Mouse (Mus musculus) myocyte (in vitro differentiated cells): ENCODE measurements around the gene Tcf7l1.

Experiments used
- CEBPB ChIP-seq: IDR thresholded peaks from 2 replicates; pipeline ENCODE4 v1.6.1; 2011; ENCODE audit warnings: mild to moderate bottlenecking, moderate library complexity; ENCODE audit not compliant: poor library complexity, insufficient read depth, severe bottlenecking
- E2F4 ChIP-seq: IDR thresholded peaks from one replicate; pipeline ENCODE4 v1.6.1; 2011; ENCODE audit warnings: mild to moderate bottlenecking, control low read depth, moderate library complexity; ENCODE audit not compliant: insufficient read depth
- MAX ChIP-seq: IDR thresholded peaks from one replicate; pipeline ENCODE4 v1.6.1; 2011; ENCODE audit warnings: low read depth, mild to moderate bottlenecking, control low read depth
- MYOD1 ChIP-seq, 3 experiments: IDR thresholded peaks; one replicate each; pipeline ENCODE4 v1.6.1; 2011; ENCODE audit warnings: control low read depth in 2 of 3, low read depth in 2 of 3, mild to moderate bottlenecking in 2 of 3, moderate library complexity in 1 of 3; ENCODE audit not compliant: insufficient read length in 2 of 3, control insufficient read depth in 1 of 3
- POLR2A ChIP-seq: IDR thresholded peaks from one replicate; pipeline ENCODE4 v1.6.1; 2011; ENCODE audit warnings: low read depth, mild to moderate bottlenecking, control low read depth, moderate library complexity; ENCODE audit not compliant: insufficient read length
- POLR2AphosphoS2 ChIP-seq: IDR thresholded peaks from one replicate; pipeline ENCODE4 v1.6.1; 2011; ENCODE audit warnings: low read depth, control low read depth; ENCODE audit not compliant: insufficient read length
- SRF ChIP-seq: IDR thresholded peaks from one replicate; pipeline ENCODE4 v1.6.1; 2011; ENCODE audit warnings: low read depth; ENCODE audit not compliant: control insufficient read depth, insufficient read length
- TCF12 ChIP-seq: IDR thresholded peaks from one replicate; pipeline ENCODE4 v1.6.1; 2011; ENCODE audit warnings: mild to moderate bottlenecking, control low read depth; ENCODE audit not compliant: poor library complexity, insufficient read depth, severe bottlenecking
- USF1 ChIP-seq: IDR thresholded peaks from one replicate; pipeline ENCODE4 v1.6.1; 2011; ENCODE audit warnings: low read depth, mild to moderate bottlenecking, control low read depth, moderate library complexity

GRCm38 (mm10) chr6:72723143-72723542 lies 65.9 kb downstream of the Tcf7l1 start:
- TF ChIP-seq MYOD1 (IDR thresholded peaks at IDR 0.05; ENCODE audit: control insufficient read depth in 1 of 3, insufficient read length in 2 of 3, low read depth in 2 of 3) (no peak), USF1 (no peak), E2F4 (no peak), POLR2A (no peak), POLR2AphosphoS2 (no peak), MAX (no peak), CEBPB (no peak), SRF (no peak), TCF12 (no peak)
